Mouse (Mus musculus): ENCODE data around the gene Eif2ak4. TPM values are rescaled to one million over a fixed set of nuclear protein-coding genes. Genes with fewer than 3 reads are reported as not detected.

Gene Eif2ak4
- polyA plus RNA-seq (2012; rRNA removed): 3.4 and 4.0 TPM in 2 replicates

GRCm38 (mm10) chr2:118388341-118389335, at the start of gene Eif2ak4:
Eif2ak4 (plus strand) TSS chr2:118388618.
- peak within 1 kb of the TSS; percentile 54; the same call in 1 of the 2 replicates for H3K27ac ChIP-seq (ENCODE audit: insufficient read depth, low read depth, low read length)
- H3K27me3 ChIP-seq (ENCODE audit: control insufficient read depth, insufficient read depth, low read length): no peaks in the 10 kb centered on the region
- H3K4me1 ChIP-seq (ENCODE audit: control insufficient read depth, insufficient read depth, insufficient read length, low read length): peaks cover 2% of the 10 kb centered on the region; the same call in 1 of the 2 replicates
- no peak; the same call in 1 of the 2 replicates for TF ChIP-seq POLR2A (IDR thresholded peaks at IDR 0.05; ENCODE audit: low read depth, low read length)
- TF ChIP-seq CTCF (IDR thresholded peaks at IDR 0.05; ENCODE audit: extremely low read depth, insufficient read length, insufficient replicate concordance, low read depth, low read length): no peak
- WGBS: under 1% methylated on average over 61 of the region's 61 CpGs
- peak within 1 kb of the TSS; percentile 97 for H3K4me3 ChIP-seq (ENCODE audit: low read depth, low read length)
- no peaks in the 10 kb centered on the region for H3K36me3 ChIP-seq (ENCODE audit: control insufficient read depth, insufficient read depth, low read length)

- Histone ChIP-seq H3K4me3 (ENCODE audit: low read depth, low read length) (no peak overlapping the region), H3K27ac (ENCODE audit: insufficient read depth, low read depth, low read length) (no peak overlapping the region), H3K36me3 (ENCODE audit: control insufficient read depth, insufficient read depth, low read length) (no peaks in the 10 kb centered on the region), H3K27me3 (ENCODE audit: control insufficient read depth, insufficient read depth, low read length) (no peaks in the 10 kb centered on the region), H3K4me1 (ENCODE audit: control insufficient read depth, insufficient read depth, insufficient read length, low read length) (no peaks in the 10 kb centered on the region)
- 75% methylated on average over 7 of the region's 7 CpGs for WGBS
- no peak for TF ChIP-seq CTCF (IDR thresholded peaks at IDR 0.05; ENCODE audit: extremely low read depth, insufficient read length, insufficient replicate concordance, low read depth, low read length)
- TF ChIP-seq POLR2A (IDR thresholded peaks at IDR 0.05; ENCODE audit: low read depth, low read length): no peak
Measured at GRCm38 (mm10) chr2:118341295-118341694, 47.1 kb upstream of the Eif2ak4 start.

- WGBS: 51% methylated on average over 3 of the region's 3 CpGs
- no peaks in the 10 kb centered on the region for H3K36me3 ChIP-seq (ENCODE audit: control insufficient read depth, insufficient read depth, low read length)
Measured at GRCm38 (mm10) chr2:118343897-118344296, 44.5 kb upstream of the Eif2ak4 start.

GRCm38 (mm10) chr2:118345535-118345934, 42.9 kb upstream of the Eif2ak4 start:
- Histone ChIP-seq H3K27me3 (ENCODE audit: control insufficient read depth, insufficient read depth, low read length) (no peaks in the 10 kb centered on the region), H3K4me1 (ENCODE audit: control insufficient read depth, insufficient read depth, insufficient read length, low read length) (no peaks in the 10 kb centered on the region), H3K36me3 (ENCODE audit: control insufficient read depth, insufficient read depth, low read length) (no peaks in the 10 kb centered on the region), H3K4me3 (ENCODE audit: low read depth, low read length) (no peak overlapping the region), H3K27ac (ENCODE audit: insufficient read depth, low read depth, low read length) (no peak overlapping the region)
- WGBS: 38% methylated on average over 1 of the region's 1 CpGs
- TF ChIP-seq CTCF (IDR thresholded peaks at IDR 0.05; ENCODE audit: extremely low read depth, insufficient read length, insufficient replicate concordance, low read depth, low read length) (no peak), POLR2A (IDR thresholded peaks at IDR 0.05; ENCODE audit: low read depth, low read length) (no peak)

More at GRCm38 (mm10) chr2:118343897-118344296, 44.5 kb upstream of the Eif2ak4 start:
- no peak overlapping the region for H3K4me3 ChIP-seq (ENCODE audit: low read depth, low read length)
- H3K27me3 ChIP-seq (ENCODE audit: control insufficient read depth, insufficient read depth, low read length): no peaks in the 10 kb centered on the region
- no peaks in the 10 kb centered on the region for H3K4me1 ChIP-seq (ENCODE audit: control insufficient read depth, insufficient read depth, insufficient read length, low read length)
- TF ChIP-seq CTCF (IDR thresholded peaks at IDR 0.05; ENCODE audit: extremely low read depth, insufficient read length, insufficient replicate concordance, low read depth, low read length) (no peak), POLR2A (IDR thresholded peaks at IDR 0.05; ENCODE audit: low read depth, low read length) (no peak)
- H3K27ac ChIP-seq (ENCODE audit: insufficient read depth, low read depth, low read length): no peak overlapping the region

- Histone ChIP-seq H3K36me3 (ENCODE audit: control insufficient read depth, insufficient read depth, low read length) (no peaks in the 10 kb centered on the region), H3K27ac (ENCODE audit: insufficient read depth, low read depth, low read length) (no peak overlapping the region), H3K4me3 (ENCODE audit: low read depth, low read length) (no peak overlapping the region), H3K27me3 (ENCODE audit: control insufficient read depth, insufficient read depth, low read length) (no peaks in the 10 kb centered on the region), H3K4me1 (ENCODE audit: control insufficient read depth, insufficient read depth, insufficient read length, low read length) (no peaks in the 10 kb centered on the region)
- 42% methylated on average over 4 of the region's 4 CpGs for whole genome bisulfite sequencing
- no peak for TF ChIP-seq POLR2A (IDR thresholded peaks at IDR 0.05; ENCODE audit: low read depth, low read length)
- no peak for TF ChIP-seq CTCF (IDR thresholded peaks at IDR 0.05; ENCODE audit: extremely low read depth, insufficient read length, insufficient replicate concordance, low read depth, low read length)
Measured at GRCm38 (mm10) chr2:118353498-118353897, 34.9 kb upstream of the Eif2ak4 start.

GRCm38 (mm10) chr2:118353916-118354403, 34.5 kb upstream of the Eif2ak4 start:
- H3K4me1 ChIP-seq (ENCODE audit: control insufficient read depth, insufficient read depth, insufficient read length, low read length): no peaks in the 10 kb centered on the region
- H3K27ac ChIP-seq (ENCODE audit: insufficient read depth, low read depth, low read length): no peak overlapping the region
- H3K36me3 ChIP-seq (ENCODE audit: control insufficient read depth, insufficient read depth, low read length): no peaks in the 10 kb centered on the region
- H3K4me3 ChIP-seq (ENCODE audit: low read depth, low read length): no peak overlapping the region
- TF ChIP-seq CTCF (IDR thresholded peaks at IDR 0.05; ENCODE audit: extremely low read depth, insufficient read length, insufficient replicate concordance, low read depth, low read length): no peak
- no peak for TF ChIP-seq POLR2A (IDR thresholded peaks at IDR 0.05; ENCODE audit: low read depth, low read length)
- WGBS: 69% methylated on average over 4 of the region's 4 CpGs
- no peaks in the 10 kb centered on the region for H3K27me3 ChIP-seq (ENCODE audit: control insufficient read depth, insufficient read depth, low read length)

GRCm38 (mm10) chr2:118355138-118355719, 33.2 kb upstream of the Eif2ak4 start:
- Histone ChIP-seq H3K36me3 (ENCODE audit: control insufficient read depth, insufficient read depth, low read length) (no peaks in the 10 kb centered on the region), H3K27ac (ENCODE audit: insufficient read depth, low read depth, low read length) (no peak overlapping the region), H3K27me3 (ENCODE audit: control insufficient read depth, insufficient read depth, low read length) (no peaks in the 10 kb centered on the region), H3K4me3 (ENCODE audit: low read depth, low read length) (no peak overlapping the region), H3K4me1 (ENCODE audit: control insufficient read depth, insufficient read depth, insufficient read length, low read length) (no peaks in the 10 kb centered on the region)
- TF ChIP-seq POLR2A (IDR thresholded peaks at IDR 0.05; ENCODE audit: low read depth, low read length) (no peak), CTCF (IDR thresholded peaks at IDR 0.05; ENCODE audit: extremely low read depth, insufficient read length, insufficient replicate concordance, low read depth, low read length) (no peak)
- WGBS: 83% methylated on average over 6 of the region's 6 CpGs

Data from small intestine, adult 2 months (tissue).